Mouse (Mus musculus) heart, embryonic 15.5 days (tissue): ENCODE measurements at regions not wholly inside any gene's neighbourhood (a gene's known extent, or its start where the extent isn't known, plus 50 kb on each side); places are given as distances from the start of the nearest gene placed in this dataset.

Experiments used
- ATAC-seq: fragments of 200-750 bp; cut with Nextera tagmentation; replicated peaks from 2 replicates; pipeline ENCODE4 v1.8.0; 2017; ENCODE audit warnings: low read depth, moderate TSS enrichment; ENCODE audit not compliant: insufficient number of reproducible peaks, insufficient read depth, low FRiP score
- H3K27ac ChIP-seq: fragments of 300-500 bp; sonication (generic); 2 replicates; pipeline ENCODE4 v1.5.1; 2015; ENCODE audit warnings: mild to moderate bottlenecking, inconsistent platforms
- H3K27me3 ChIP-seq: fragments of 300-500 bp; sonication (generic); 2 replicates; pipeline ENCODE4 v1.6.1; 2015; ENCODE audit warnings: inconsistent platforms
- H3K36me3 ChIP-seq: fragments of 300-500 bp; sonication (generic); 2 replicates; pipeline ENCODE4 v1.6.1; 2015; ENCODE audit warnings: mild to moderate bottlenecking, inconsistent platforms
- H3K4me1 ChIP-seq: fragments of 300-500 bp; sonication (generic); replicated peaks from 2 replicates; pipeline ENCODE4 v1.6.1; 2015; ENCODE audit warnings: inconsistent platforms
- H3K4me2 ChIP-seq: fragments of 300-500 bp; sonication (generic); 2 replicates; pipeline ENCODE4 v1.6.1; 2015; ENCODE audit warnings: inconsistent platforms, mild to moderate bottlenecking, moderate library complexity
- H3K4me3 ChIP-seq: fragments of 300-500 bp; sonication (generic); 2 replicates; pipeline ENCODE4 v1.5.1; 2015; ENCODE audit warnings: mild to moderate bottlenecking, inconsistent platforms
- H3K9ac ChIP-seq: fragments of 300-500 bp; sonication (generic); 2 replicates; pipeline ENCODE4 v1.6.1; 2015; ENCODE audit warnings: mild to moderate bottlenecking, inconsistent platforms
- H3K9me3 ChIP-seq: fragments of 300-500 bp; sonication (generic); replicated peaks from 2 replicates; pipeline ENCODE4 v1.6.1; 2016; ENCODE audit warnings: inconsistent platforms
- WGBS: fragments of 180-500 bp; shearing (Covaris S2); methylation state at CpG from one replicate; pipeline ENCODE4 v1.1.7; 2015; ENCODE audit warnings: mixed read lengths; 5-methylcytosine and 5-hydroxymethylcytosine counted together

DNA sequence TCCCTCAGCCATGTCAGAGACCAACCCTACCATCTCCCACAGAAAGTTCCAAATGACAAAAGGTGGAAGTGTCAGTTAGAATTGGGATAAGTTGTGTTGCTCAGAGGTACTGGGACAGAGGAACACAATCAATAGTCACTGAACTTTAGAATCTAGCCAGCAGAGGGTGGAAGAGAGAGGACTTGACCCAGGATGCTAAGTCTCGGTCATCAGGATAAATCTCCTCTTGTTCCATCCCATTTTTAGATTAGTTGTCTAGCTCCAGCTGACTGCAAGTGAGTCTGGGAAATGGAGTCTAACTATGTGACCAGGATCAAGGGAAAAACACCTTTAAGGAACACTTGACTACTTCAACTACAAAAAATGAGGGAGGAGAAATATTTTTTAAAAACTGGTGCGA lies 91.5 kb downstream of the Fam84b start:
- Histone ChIP-seq H3K4me2 (no peak overlapping the region), H3K9ac (no peak overlapping the region), H3K4me3 (no peak overlapping the region), H3K9me3 (no peaks in the 10 kb centered on the region), H3K4me1 (peaks cover 6% of the 10 kb centered on the region; the same call in 1 of the 2 replicates), H3K27ac (no peak overlapping the region), H3K36me3 (no peaks in the 10 kb centered on the region), H3K27me3 (no peaks in the 10 kb centered on the region)
- ATAC-seq = no peak
- 59% methylated on average over 2 of the region's 2 CpGs for WGBS

DNA sequence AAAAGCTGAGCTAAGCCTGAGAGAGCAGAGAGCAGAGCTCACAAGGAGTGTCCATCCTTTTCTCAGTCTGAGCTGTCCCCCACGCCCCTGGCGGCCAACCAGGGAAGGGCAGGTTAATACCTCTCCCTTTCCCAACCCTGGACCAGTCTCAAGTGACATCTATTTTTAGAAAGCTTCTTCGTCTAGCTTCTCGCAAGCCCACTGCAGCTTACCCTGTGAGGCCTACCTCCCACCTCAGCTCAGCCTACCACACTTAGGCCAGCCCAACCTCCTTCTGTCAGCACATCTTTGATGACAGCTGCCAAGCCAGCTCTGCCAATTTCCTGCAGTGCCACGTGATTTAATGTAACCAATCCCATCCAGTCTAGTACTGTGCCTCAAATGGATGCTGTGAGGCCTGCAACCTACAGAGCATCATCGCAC lies 93.6 kb downstream of the Fam84b start:
- peak; percentile 75 for ATAC-seq
- H3K4me1 ChIP-seq = peaks cover 6% of the 10 kb centered on the region; the same call in 1 of the 2 replicates
- no peak overlapping the region for H3K27ac ChIP-seq
- no peaks in the 10 kb centered on the region for H3K27me3 ChIP-seq
- H3K36me3 ChIP-seq = no peaks in the 10 kb centered on the region
- no peaks in the 10 kb centered on the region for H3K9me3 ChIP-seq
- H3K4me2 ChIP-seq = no peak overlapping the region
- no peak overlapping the region for H3K4me3 ChIP-seq
- 20% methylated on average over 6 of the region's 6 CpGs for WGBS
- no peak overlapping the region for H3K9ac ChIP-seq

DNA sequence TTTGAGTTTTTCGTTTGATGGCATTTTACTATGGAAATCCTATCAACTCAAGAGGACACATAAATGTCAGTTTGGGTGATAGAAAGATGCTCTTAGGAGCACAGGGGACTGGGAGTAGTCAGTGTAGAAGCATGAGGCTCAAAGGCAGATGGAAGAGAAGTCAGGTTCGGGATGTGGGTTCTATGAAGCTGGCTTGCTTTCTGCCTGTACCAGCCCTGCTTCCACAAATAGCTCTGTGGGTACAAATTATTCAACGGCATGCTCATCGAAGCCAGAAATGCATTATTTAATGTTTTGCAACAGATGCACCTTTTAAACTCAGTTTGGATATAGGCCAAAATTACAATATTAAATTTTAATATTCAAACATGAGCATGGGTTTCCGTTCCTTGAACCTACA lies 99.3 kb downstream of the Fam84b start:
- Histone ChIP-seq H3K36me3 (no peaks in the 10 kb centered on the region), H3K9me3 (no peaks in the 10 kb centered on the region), H3K4me2 (no peak overlapping the region), H3K27ac (no peak overlapping the region), H3K9ac (no peak overlapping the region), H3K4me1 (no peaks in the 10 kb centered on the region), H3K27me3 (no peaks in the 10 kb centered on the region), H3K4me3 (no peak overlapping the region)
- 88% methylated on average over 5 of the region's 5 CpGs for WGBS
- ATAC-seq = no peak

DNA sequence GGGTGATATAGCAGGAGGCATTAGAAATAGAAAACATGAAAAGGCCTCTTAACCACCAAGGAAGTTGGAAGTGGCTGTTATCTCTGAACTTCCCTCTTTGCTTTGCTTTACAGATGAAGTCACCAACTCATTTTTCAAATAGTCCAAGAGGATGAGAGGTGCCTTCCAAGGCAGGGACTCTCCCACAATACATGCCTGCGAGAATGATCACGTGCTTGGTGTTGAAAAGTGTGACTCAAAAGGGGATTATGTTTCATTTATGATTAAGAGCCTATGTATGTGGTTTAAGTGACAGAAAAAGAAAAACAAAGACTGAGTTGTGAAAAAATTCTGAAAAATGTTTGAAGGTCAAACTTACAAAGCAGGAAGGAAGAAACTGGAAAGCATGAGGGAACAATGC lies 114.0 kb downstream of the Fam84b start:
- WGBS = 28% methylated on average over 2 of the region's 2 CpGs
- Histone ChIP-seq H3K4me1 (0 out of 2 replicates have a peak, but pooled peaks cover 2% of the 10 kb centered on the region), H3K27ac (no peak overlapping the region), H3K4me2 (no peak overlapping the region), H3K9me3 (no peaks in the 10 kb centered on the region), H3K4me3 (no peak overlapping the region), H3K9ac (no peak overlapping the region), H3K36me3 (no peaks in the 10 kb centered on the region), H3K27me3 (no peaks in the 10 kb centered on the region)
- ATAC-seq = no peak

DNA sequence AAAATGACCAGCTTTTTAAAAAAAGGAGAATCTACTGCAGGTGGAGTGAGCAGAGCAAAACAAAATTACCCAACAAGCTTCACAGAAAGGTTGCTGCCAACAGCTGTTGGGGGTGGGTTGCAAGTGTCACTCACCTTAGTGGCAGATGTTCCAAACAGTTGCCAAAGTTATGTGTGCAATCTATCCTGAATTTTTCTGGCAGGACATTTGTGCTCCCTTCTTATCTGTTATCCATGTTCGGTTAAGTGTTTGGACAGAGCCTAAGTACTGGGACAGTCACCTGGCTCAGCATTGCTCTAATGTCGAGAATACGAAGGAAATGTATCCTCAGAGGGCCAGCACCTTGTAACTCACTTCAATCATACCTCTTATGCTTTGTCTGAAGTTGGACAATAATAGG lies 115.3 kb downstream of the Fam84b start:
- no peak for ATAC-seq
- no peak overlapping the region for H3K4me2 ChIP-seq

DNA sequence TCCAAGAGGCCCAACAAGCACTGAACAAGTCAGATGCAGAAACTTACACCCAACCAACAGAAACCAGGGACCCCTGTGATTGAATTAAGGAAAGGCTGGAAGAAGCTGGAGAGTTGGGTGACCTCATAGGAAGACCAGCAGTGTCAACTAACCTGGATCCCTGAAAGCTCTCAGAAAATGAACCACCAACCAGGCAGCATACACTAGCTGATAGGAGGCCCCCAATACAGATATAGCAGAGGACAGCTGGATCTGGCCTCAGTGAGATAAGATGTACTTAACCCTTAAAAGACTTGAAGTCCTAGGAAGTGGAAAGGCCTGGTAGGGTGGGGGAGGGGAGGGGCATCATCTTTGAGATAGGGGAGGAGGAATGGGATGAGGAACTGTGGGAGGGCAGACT lies 121.2 kb downstream of the Fam84b start:
- no peak overlapping the region for H3K4me3 ChIP-seq

More for the DNA sequence above, 115.3 kb downstream of the Fam84b start:
- H3K27ac ChIP-seq = no peak overlapping the region
- no peak overlapping the region for H3K4me3 ChIP-seq
- H3K9ac ChIP-seq = no peak overlapping the region
- H3K4me1 ChIP-seq = 0 out of 2 replicates have a peak, but pooled peaks cover 2% of the 10 kb centered on the region
- no peaks in the 10 kb centered on the region for H3K36me3 ChIP-seq
- no peaks in the 10 kb centered on the region for H3K9me3 ChIP-seq
- 40% methylated on average over 3 of the region's 3 CpGs for WGBS
- no peaks in the 10 kb centered on the region for H3K27me3 ChIP-seq

DNA sequence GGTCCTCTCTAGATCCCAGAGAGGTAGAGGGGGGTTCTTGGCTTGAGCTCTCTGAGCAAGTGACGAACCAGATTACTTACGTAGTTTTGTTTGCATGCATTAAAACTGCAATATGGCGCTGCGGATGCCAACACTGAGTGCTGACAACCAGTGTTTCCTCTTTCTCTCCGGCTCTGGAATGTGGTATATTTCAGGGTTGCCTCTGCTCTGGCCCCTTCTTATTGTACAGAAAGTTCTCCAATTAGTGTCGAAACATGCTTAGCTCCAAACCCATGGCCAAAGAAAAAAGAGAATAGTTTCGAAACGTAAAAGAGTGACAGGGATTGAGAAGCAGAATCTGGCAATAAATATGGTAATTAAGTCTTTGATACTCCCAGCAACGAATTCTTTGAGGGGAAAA lies 124.8 kb downstream of the Fam84b start:
- H3K4me2 ChIP-seq = no peak overlapping the region
- 72% methylated on average over 9 of the region's 9 CpGs for WGBS

More for the DNA sequence above, 121.2 kb downstream of the Fam84b start:
- H3K27ac ChIP-seq = no peak overlapping the region
- H3K36me3 ChIP-seq = no peaks in the 10 kb centered on the region
- H3K27me3 ChIP-seq = no peaks in the 10 kb centered on the region
- ATAC-seq = no peak
- H3K9ac ChIP-seq = no peak overlapping the region
- no peaks in the 10 kb centered on the region for H3K9me3 ChIP-seq
- H3K4me2 ChIP-seq = no peak overlapping the region
- H3K4me1 ChIP-seq = no peaks in the 10 kb centered on the region

DNA sequence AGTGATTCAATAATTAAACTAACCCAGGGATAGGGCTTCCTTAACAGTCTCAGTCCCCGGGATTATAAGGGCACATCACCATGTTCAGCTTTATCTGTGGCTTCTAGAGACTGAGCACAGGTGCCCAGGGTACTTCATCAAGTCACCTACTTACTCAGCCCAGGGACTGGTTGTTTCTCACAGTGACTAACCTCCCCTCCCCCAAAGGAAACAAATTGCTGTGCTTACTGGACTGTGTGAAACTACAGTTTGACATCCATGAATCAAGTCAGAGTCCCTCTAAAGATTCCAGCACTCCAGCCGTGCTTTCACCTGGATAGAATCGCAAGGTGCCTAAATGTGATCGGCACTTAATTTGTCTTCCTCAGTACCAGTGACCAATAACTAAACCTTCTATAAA lies 125.2 kb downstream of the Fam84b start:
- 81% methylated on average over 4 of the region's 4 CpGs for WGBS
- Histone ChIP-seq H3K27ac (no peak overlapping the region), H3K4me3 (no peak overlapping the region), H3K9ac (no peak overlapping the region), H3K27me3 (no peaks in the 10 kb centered on the region), H3K4me1 (no peaks in the 10 kb centered on the region), H3K36me3 (no peaks in the 10 kb centered on the region), H3K9me3 (no peaks in the 10 kb centered on the region), H3K4me2 (no peak overlapping the region)
- no peak for ATAC-seq

More for the DNA sequence above, 124.8 kb downstream of the Fam84b start:
- Histone ChIP-seq H3K4me1 (no peaks in the 10 kb centered on the region), H3K9ac (no peak overlapping the region), H3K27ac (no peak overlapping the region), H3K27me3 (no peaks in the 10 kb centered on the region), H3K9me3 (no peaks in the 10 kb centered on the region), H3K4me3 (no peak overlapping the region), H3K36me3 (no peaks in the 10 kb centered on the region)
- ATAC-seq = no peak

DNA sequence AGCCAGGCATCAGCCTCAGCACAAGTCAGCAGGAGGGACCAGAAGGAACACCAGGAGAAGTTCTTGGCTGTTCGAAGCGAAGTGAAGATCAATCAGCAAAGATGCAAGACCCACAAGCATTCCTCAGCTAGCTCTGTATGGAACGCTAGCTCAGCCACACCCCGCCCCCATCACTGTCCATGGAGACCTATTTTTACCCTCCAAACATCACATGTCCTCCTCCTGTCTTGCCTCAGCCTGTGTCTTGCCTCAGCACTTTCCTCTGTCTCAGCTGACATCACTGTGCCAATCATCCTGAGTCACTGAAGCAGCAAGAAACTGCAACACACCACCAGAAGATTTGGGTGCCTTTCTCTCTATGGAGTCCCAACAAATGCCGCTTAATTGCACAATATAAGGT lies 134.2 kb downstream of the Fam84b start:
- no peak overlapping the region; the same call in 1 of the 2 replicates for H3K27ac ChIP-seq
- H3K4me2 ChIP-seq = peak overlapping the region; percentile 29; the same call in 1 of the 2 replicates
- 70% methylated on average over 5 of the region's 5 CpGs for WGBS
- peaks cover 5% of the 10 kb centered on the region; the same call in 1 of the 2 replicates for H3K4me1 ChIP-seq
- no peaks in the 10 kb centered on the region for H3K9me3 ChIP-seq
- no peak overlapping the region for H3K9ac ChIP-seq
- H3K4me3 ChIP-seq = no peak overlapping the region
- no peaks in the 10 kb centered on the region for H3K27me3 ChIP-seq
- no peaks in the 10 kb centered on the region for H3K36me3 ChIP-seq
- ATAC-seq = no peak

DNA sequence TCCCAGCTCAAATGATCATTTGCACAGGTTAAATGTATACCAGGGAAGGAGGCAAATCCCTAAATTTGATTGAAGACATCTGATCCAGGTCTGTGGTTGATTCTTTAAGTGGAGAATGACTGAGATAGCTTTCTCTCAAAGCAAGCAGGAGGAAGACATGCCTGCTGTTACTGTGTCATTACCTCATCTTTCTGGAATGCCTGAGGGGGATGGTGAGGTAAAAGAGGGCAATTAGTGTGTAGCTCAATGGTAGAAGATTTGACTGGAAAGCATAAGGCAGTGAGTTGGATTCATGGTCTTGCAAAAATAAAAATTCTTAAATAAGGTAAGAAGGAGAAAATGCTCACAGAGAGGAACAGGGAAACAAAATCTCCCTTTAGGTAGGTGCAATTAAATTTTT lies 144.9 kb downstream of the Fam84b start:
- Histone ChIP-seq H3K9me3 (no peaks in the 10 kb centered on the region), H3K4me2 (no peak overlapping the region), H3K4me3 (no peak overlapping the region), H3K36me3 (no peaks in the 10 kb centered on the region), H3K27me3 (no peaks in the 10 kb centered on the region), H3K9ac (no peak overlapping the region), H3K4me1 (no peaks in the 10 kb centered on the region; the same call in 1 of the 2 replicates), H3K27ac (no peak overlapping the region)
- ATAC-seq = no peak

DNA sequence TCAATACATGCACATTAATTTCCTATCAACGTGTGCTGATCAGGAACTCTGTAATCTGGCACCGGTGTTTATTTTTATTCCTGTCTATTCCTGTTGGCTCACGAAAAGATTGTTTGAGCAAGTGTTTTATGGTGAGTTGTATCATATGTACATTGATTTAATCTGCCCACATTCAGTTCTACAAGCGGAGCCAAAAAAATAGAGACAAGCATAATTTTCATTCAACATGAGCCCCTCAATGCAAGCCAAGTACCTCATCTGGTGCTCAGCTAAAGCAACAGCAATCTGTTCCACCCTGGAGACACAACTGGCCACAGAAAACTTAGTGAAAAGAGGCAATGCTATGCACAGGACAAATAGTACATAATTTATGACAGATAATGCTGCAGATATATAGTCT lies 147.6 kb downstream of the Fam84b start:
- Histone ChIP-seq H3K4me2 (no peak overlapping the region), H3K9me3 (no peaks in the 10 kb centered on the region), H3K27ac (no peak overlapping the region), H3K9ac (no peak overlapping the region), H3K4me1 (no peaks in the 10 kb centered on the region; the same call in 1 of the 2 replicates), H3K4me3 (no peak overlapping the region), H3K27me3 (no peaks in the 10 kb centered on the region), H3K36me3 (no peaks in the 10 kb centered on the region)
- ATAC-seq = no peak
- 64% methylated on average over 4 of the region's 4 CpGs for WGBS

DNA sequence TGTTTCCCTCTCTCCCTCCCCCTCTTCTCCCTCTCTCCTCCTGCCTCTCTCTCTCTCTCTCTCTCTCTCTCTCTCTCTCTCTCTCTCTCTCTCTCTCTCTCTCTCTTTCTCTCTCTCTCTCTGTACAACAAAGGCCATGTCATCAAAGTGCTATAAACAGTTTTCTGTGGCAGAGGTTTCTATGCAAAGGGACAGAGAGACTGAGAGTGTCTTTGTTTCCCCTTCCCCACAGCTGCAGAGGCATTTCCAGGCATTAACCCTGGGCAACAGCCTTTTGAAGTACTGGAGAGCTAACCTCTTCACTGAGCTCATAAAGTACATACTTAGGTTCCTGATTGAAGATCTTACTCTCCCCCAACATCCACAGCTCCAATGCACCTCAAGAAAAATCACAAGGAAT lies 152.3 kb downstream of the Fam84b start:
- Histone ChIP-seq H3K27me3 (no peaks in the 10 kb centered on the region), H3K4me3 (no peak overlapping the region), H3K9ac (no peak overlapping the region), H3K4me1 (no peaks in the 10 kb centered on the region), H3K4me2 (no peak overlapping the region), H3K9me3 (no peaks in the 10 kb centered on the region), H3K27ac (no peak overlapping the region), H3K36me3 (no peaks in the 10 kb centered on the region)
- no peak for ATAC-seq
